ENCODE assay signal across 13 mouse cellular contexts in the genomic region with DNA sequence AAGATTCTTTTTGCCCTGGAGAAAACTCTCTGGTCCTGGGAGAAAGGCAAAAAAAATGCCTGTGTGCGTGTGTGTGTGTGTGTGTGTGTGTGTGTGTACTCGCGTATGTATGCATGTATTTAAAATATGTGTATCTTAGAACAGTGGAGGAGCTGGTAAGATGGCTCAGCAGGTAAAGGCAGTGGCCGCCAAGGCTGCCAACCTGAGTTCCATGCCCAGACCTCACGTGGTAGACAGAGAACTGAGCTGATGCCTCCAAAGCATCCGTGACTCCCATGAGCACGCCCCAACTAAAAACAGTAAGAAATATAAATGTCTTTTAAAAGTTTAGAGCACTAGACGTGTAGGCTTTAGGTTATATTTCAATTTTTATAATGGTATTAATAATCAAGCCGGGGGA.
A peak's percentile ranks its signal among the peaks of the same experiment; 100 is the strongest.
DNase-seq lines count a peak whose midpoint lies in the region.
"Had no signal": no experiment of that assay in that cellular context is flagged by ENCODE, and none has a peak within 500 bp of the region (broad histone marks: within the 10 kb centered on the region; RNA-seq: fewer than 3 reads in every experiment).

No protein-coding gene starts in this region.

- peak; percentile 40 to 59 for DNase-seq in cerebellum, postnatal 25 days
- no peak for DNase-seq in cerebellum, postnatal 4 days (ENCODE audit: low spot score in 2 of 2)
- peak; percentile 50 for DNase-seq in brain, adult 2 months (ENCODE audit: low read depth, low spot score)
- DNase-seq in heart, adult 9 months (ENCODE audit: low spot score in 2 of 2), result no peak
- DNase-seq: adrenal gland, adult 2 months; adrenal gland, adult 8-10 months; adrenal gland, postnatal 10 days; adrenal gland, postnatal 14 days; adrenal gland, postnatal 25 days; adrenal gland, postnatal 36 days; B cell, adult 2 months; cerebellum, adult 11 months; cerebellum, adult 11-12 months had no signal

Comparison
In these comparisons a context has a peak if more than half of its experiments do, and no peak if none do; other contexts are left out.
1. DNase-seq: peak in cerebellum, postnatal 25 days (2 of 2) and brain, adult 2 months (single experiment); none in cerebellum, postnatal 4 days (0 of 2) and heart, adult 9 months (0 of 2).